Mouse (Mus musculus): ENCODE measurements around the gene Pygo2. TPM values are rescaled to one million over a fixed set of nuclear protein-coding genes. Genes with fewer than 3 reads are reported as not detected.
A peak's percentile ranks its signal among the peaks of the same experiment; 100 is the strongest.

Pygo2 gene
- polyA plus RNA-seq, 1 experiment, result 18.1 TPM

DNA sequence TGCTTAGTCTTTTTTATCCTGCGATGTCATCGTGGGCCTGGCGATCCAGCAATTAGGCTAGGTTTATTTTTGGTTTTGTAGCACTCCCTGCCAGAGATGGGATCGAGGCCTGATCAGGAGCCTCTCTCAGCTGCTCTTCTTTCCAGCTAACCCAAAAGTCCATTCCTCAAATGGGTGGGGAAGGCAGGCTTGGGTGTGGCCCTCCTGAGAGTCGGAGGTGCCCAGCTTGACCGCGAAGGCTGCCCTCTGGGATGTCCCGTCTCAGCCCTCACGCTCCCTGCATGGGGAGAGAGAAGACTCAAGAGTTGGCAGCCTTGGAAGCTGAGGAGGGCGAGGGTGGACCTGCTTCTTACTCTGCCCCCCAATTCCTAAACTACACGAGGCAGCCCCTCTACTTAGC lies 4.5 kb downstream of the Pygo2 start:
- Histone ChIP-seq H3K27ac (ENCODE audit: control insufficient read depth, insufficient read depth, low read depth, low read length) (no peak overlapping the region), H3K36me3 (ENCODE audit: control insufficient read depth, insufficient read depth, low read length) (no peaks in the 10 kb centered on the region; the same call in 1 of the 2 replicates), H3K4me3 (ENCODE audit: control insufficient read depth, low read depth, low read length) (no peak overlapping the region), H3K27me3 (ENCODE audit: control insufficient read depth, insufficient read depth, low read length) (no peaks in the 10 kb centered on the region), H3K4me1 (ENCODE audit: control insufficient read depth, insufficient read depth, low read length) (peaks cover 26% of the 10 kb centered on the region)
- no peak for TF ChIP-seq CTCF (IDR thresholded peaks at IDR 0.05; ENCODE audit: control insufficient read depth, insufficient read depth, insufficient replicate concordance, low read depth, low read length)

DNA sequence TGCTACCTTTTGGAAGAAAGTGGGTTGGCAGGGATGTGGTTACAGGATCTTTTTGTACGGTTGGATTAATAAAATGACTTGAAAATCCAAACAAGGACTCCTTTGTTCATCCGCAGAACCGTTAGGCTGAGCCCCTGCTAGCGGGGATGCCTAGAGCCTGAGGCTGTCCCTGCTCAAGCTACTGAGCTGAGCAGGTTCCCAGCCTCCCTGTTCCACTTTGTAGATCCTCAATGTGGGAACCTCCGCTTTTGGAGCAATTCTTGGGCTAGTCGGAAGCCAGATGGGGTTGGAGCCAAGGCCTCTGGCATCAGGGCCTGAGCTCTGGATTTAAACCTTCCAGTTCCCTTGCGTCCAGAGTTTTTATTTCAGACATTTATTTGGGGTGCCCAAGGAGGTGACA lies 5.0 kb downstream of the Pygo2 start:
- no peaks in the 10 kb centered on the region; the same call in 1 of the 2 replicates for H3K36me3 ChIP-seq (ENCODE audit: control insufficient read depth, insufficient read depth, low read length)
- H3K27ac ChIP-seq (ENCODE audit: control insufficient read depth, insufficient read depth, low read depth, low read length), result no peak overlapping the region
- TF ChIP-seq POLR2A (IDR thresholded peaks at IDR 0.05; ENCODE audit: control insufficient read depth, low read depth, low read length) (no peak), CTCF (IDR thresholded peaks at IDR 0.05; ENCODE audit: control insufficient read depth, insufficient read depth, insufficient replicate concordance, low read depth, low read length) (no peak)
- no peak overlapping the region for H3K4me3 ChIP-seq (ENCODE audit: control insufficient read depth, low read depth, low read length)
- H3K4me1 ChIP-seq (ENCODE audit: control insufficient read depth, insufficient read depth, low read length), result peaks cover 26% of the 10 kb centered on the region
- H3K27me3 ChIP-seq (ENCODE audit: control insufficient read depth, insufficient read depth, low read length), result no peaks in the 10 kb centered on the region

- Histone ChIP-seq H3K27me3 (ENCODE audit: control insufficient read depth, insufficient read depth, low read length) (no peaks in the 10 kb centered on the region), H3K27ac (ENCODE audit: control insufficient read depth, insufficient read depth, low read depth, low read length) (peak within 1 kb of the TSS; percentile 73), H3K4me3 (ENCODE audit: control insufficient read depth, low read depth, low read length) (peak within 1 kb of the TSS; percentile 91), H3K36me3 (ENCODE audit: control insufficient read depth, insufficient read depth, low read length) (no peaks in the 10 kb centered on the region; the same call in 1 of the 2 replicates), H3K4me1 (ENCODE audit: control insufficient read depth, insufficient read depth, low read length) (peaks cover 21% of the 10 kb centered on the region)
- TF ChIP-seq POLR2A (IDR thresholded peaks at IDR 0.05; ENCODE audit: control insufficient read depth, low read depth, low read length) (no peak), CTCF (IDR thresholded peaks at IDR 0.05; ENCODE audit: control insufficient read depth, insufficient read depth, insufficient replicate concordance, low read depth, low read length) (no peak)
These were observed 6.4 kb downstream of the Pygo2 start, which contains the start of gene Pbxip1 for GRCm38 (mm10) chr3:89436176-89437113. TSS of gene Pbxip1 (plus strand) at chr3:89436706.

GRCm38 (mm10) chr3:89437269-89437668 lies 7.3 kb downstream of the Pygo2 start:
- Histone ChIP-seq H3K36me3 (ENCODE audit: control insufficient read depth, insufficient read depth, low read length) (no peaks in the 10 kb centered on the region; the same call in 1 of the 2 replicates), H3K27ac (ENCODE audit: control insufficient read depth, insufficient read depth, low read depth, low read length) (peak overlapping the region; percentile 73), H3K27me3 (ENCODE audit: control insufficient read depth, insufficient read depth, low read length) (no peaks in the 10 kb centered on the region), H3K4me3 (ENCODE audit: control insufficient read depth, low read depth, low read length) (peak overlapping the region; percentile 91), H3K4me1 (ENCODE audit: control insufficient read depth, insufficient read depth, low read length) (peaks cover 21% of the 10 kb centered on the region)
- TF ChIP-seq POLR2A (IDR thresholded peaks at IDR 0.05; ENCODE audit: control insufficient read depth, low read depth, low read length) (peak; percentile 60; the same call in 1 of the 2 replicates), CTCF (IDR thresholded peaks at IDR 0.05; ENCODE audit: control insufficient read depth, insufficient read depth, insufficient replicate concordance, low read depth, low read length) (no peak)

- no peak for TF ChIP-seq CTCF (IDR thresholded peaks at IDR 0.05; ENCODE audit: control insufficient read depth, insufficient read depth, insufficient replicate concordance, low read depth, low read length)
- TF ChIP-seq POLR2A (IDR thresholded peaks at IDR 0.05; ENCODE audit: control insufficient read depth, low read depth, low read length), result no peak
- H3K4me1 ChIP-seq (ENCODE audit: control insufficient read depth, insufficient read depth, low read length), result peaks cover 19% of the 10 kb centered on the region
- H3K27ac ChIP-seq (ENCODE audit: control insufficient read depth, insufficient read depth, low read depth, low read length), result no peak overlapping the region
- no peaks in the 10 kb centered on the region for H3K36me3 ChIP-seq (ENCODE audit: control insufficient read depth, insufficient read depth, low read length)
- no peak overlapping the region for H3K4me3 ChIP-seq (ENCODE audit: control insufficient read depth, low read depth, low read length)
- no peaks in the 10 kb centered on the region for H3K27me3 ChIP-seq (ENCODE audit: control insufficient read depth, insufficient read depth, low read length)
These were observed 10.7 kb downstream of the Pygo2 start for GRCm38 (mm10) chr3:89440691-89441090.

GRCm38 (mm10) chr3:89448720-89449537 lies 18.9 kb downstream of the Pygo2 start:
- H3K4me1 ChIP-seq (ENCODE audit: control insufficient read depth, insufficient read depth, low read length), result peaks cover 13% of the 10 kb centered on the region
- no peak for TF ChIP-seq POLR2A (IDR thresholded peaks at IDR 0.05; ENCODE audit: control insufficient read depth, low read depth, low read length)
- TF ChIP-seq CTCF (IDR thresholded peaks at IDR 0.05; ENCODE audit: control insufficient read depth, insufficient read depth, insufficient replicate concordance, low read depth, low read length), result no peak
- no peak overlapping the region for H3K27ac ChIP-seq (ENCODE audit: control insufficient read depth, insufficient read depth, low read depth, low read length)
- no peak overlapping the region for H3K4me3 ChIP-seq (ENCODE audit: control insufficient read depth, low read depth, low read length)
- no peaks in the 10 kb centered on the region for H3K36me3 ChIP-seq (ENCODE audit: control insufficient read depth, insufficient read depth, low read length)
- H3K27me3 ChIP-seq (ENCODE audit: control insufficient read depth, insufficient read depth, low read length), result no peaks in the 10 kb centered on the region

DNA sequence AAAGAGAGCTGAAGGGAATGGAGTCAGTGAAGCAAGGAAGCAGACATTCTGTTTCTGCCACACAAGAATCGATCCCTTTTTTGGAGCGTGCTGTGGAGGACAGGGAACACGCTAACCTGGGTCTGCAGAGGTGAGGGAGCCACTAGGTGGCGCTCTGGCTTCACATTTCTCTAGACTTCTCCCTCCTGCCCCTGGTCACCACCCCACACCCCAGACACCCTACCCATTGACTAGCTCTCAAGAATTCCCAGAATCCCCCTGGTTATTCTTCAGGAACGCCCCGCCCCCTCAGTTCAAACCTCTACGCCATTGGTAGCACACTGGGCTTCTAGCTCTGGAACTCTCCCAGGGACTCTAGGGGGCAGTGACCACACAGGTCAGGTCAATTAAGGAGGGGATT lies 19.5 kb downstream of the Pygo2 start:
- Histone ChIP-seq H3K27ac (ENCODE audit: control insufficient read depth, insufficient read depth, low read depth, low read length) (no peak overlapping the region), H3K36me3 (ENCODE audit: control insufficient read depth, insufficient read depth, low read length) (no peaks in the 10 kb centered on the region), H3K27me3 (ENCODE audit: control insufficient read depth, insufficient read depth, low read length) (no peaks in the 10 kb centered on the region), H3K4me3 (ENCODE audit: control insufficient read depth, low read depth, low read length) (no peak overlapping the region), H3K4me1 (ENCODE audit: control insufficient read depth, insufficient read depth, low read length) (peaks cover 13% of the 10 kb centered on the region)
- TF ChIP-seq CTCF (IDR thresholded peaks at IDR 0.05; ENCODE audit: control insufficient read depth, insufficient read depth, insufficient replicate concordance, low read depth, low read length) (peak; percentile 88), POLR2A (IDR thresholded peaks at IDR 0.05; ENCODE audit: control insufficient read depth, low read depth, low read length) (no peak)

Measured in testis, adult 2 months (tissue).